Mouse (Mus musculus): ENCODE data around the gene Mdm1. TPM values are rescaled to one million over a fixed set of nuclear protein-coding genes. Genes with fewer than 3 reads are reported as not detected.

Mdm1 gene
- polyA plus RNA-seq, 1 experiment, result 3.4 TPM

GRCm38 (mm10) chr10:118103906-118104305 lies 37.7 kb upstream of the Mdm1 start:
- Histone ChIP-seq H3K4me3 (no peak overlapping the region), H3K27me3 (ENCODE audit: control insufficient read depth, insufficient read depth, insufficient read length) (no peaks in the 10 kb centered on the region), H3K79me2 (ENCODE audit: control insufficient read depth, insufficient read depth) (no peaks in the 10 kb centered on the region), H3K36me3 (ENCODE audit: control insufficient read depth, insufficient read depth) (no peaks in the 10 kb centered on the region), H3K4me2 (ENCODE audit: low read depth) (peak overlapping the region; percentile 65), H3ac (ENCODE audit: control insufficient read depth, insufficient read length) (no peak overlapping the region)
- TF ChIP-seq MYOG (IDR thresholded peaks at IDR 0.05; ENCODE audit: control insufficient read depth in 1 of 3, insufficient read depth in 1 of 3, insufficient read length in 2 of 3, low read depth in 2 of 3), result no peak
- TF ChIP-seq TCF12 (IDR thresholded peaks at IDR 0.05; ENCODE audit: insufficient read depth, poor library complexity, severe bottlenecking), result no peak
- TF ChIP-seq CEBPB (IDR thresholded peaks at IDR 0.05; ENCODE audit: insufficient read depth, poor library complexity, severe bottlenecking), result no peak
- no peak for TF ChIP-seq MAX (IDR thresholded peaks at IDR 0.05; ENCODE audit: low read depth)
- TF ChIP-seq MYOD1 (IDR thresholded peaks at IDR 0.05; ENCODE audit: control insufficient read depth in 1 of 3, insufficient read length in 2 of 3, low read depth in 2 of 3), result no peak
- no peak for TF ChIP-seq REST (IDR thresholded peaks at IDR 0.05; ENCODE audit: insufficient read depth, insufficient read length)

- no peak for TF ChIP-seq TCF3 (IDR thresholded peaks at IDR 0.05; ENCODE audit: insufficient read length, low read depth)
- no peak for TF ChIP-seq USF1 (IDR thresholded peaks at IDR 0.05; ENCODE audit: low read depth)
- no peak for TF ChIP-seq MYOD1 (IDR thresholded peaks at IDR 0.05; ENCODE audit: control insufficient read depth in 1 of 3, insufficient read length in 2 of 3, low read depth in 2 of 3)
- TF ChIP-seq MAX (IDR thresholded peaks at IDR 0.05; ENCODE audit: low read depth), result no peak
- no peak for TF ChIP-seq TCF12 (IDR thresholded peaks at IDR 0.05; ENCODE audit: insufficient read depth, poor library complexity, severe bottlenecking)
- no peak for TF ChIP-seq CEBPB (IDR thresholded peaks at IDR 0.05; ENCODE audit: insufficient read depth, poor library complexity, severe bottlenecking)
- no peak for TF ChIP-seq MYOG (IDR thresholded peaks at IDR 0.05; ENCODE audit: control insufficient read depth in 1 of 3, insufficient read depth in 1 of 3, insufficient read length in 2 of 3, low read depth in 2 of 3)
- no peak for TF ChIP-seq POLR2AphosphoS2 (IDR thresholded peaks at IDR 0.05; ENCODE audit: insufficient read length, low read depth)
- TF ChIP-seq REST (IDR thresholded peaks at IDR 0.05; ENCODE audit: insufficient read depth, insufficient read length), result no peak
- H3K4me3 ChIP-seq, result no peak overlapping the region
- no peaks in the 10 kb centered on the region for H3K27me3 ChIP-seq (ENCODE audit: control insufficient read depth, insufficient read depth, insufficient read length)
- no peak overlapping the region for H3K4me2 ChIP-seq (ENCODE audit: low read depth)
- H3ac ChIP-seq (ENCODE audit: control insufficient read depth, insufficient read length), result no peak overlapping the region
- no peaks in the 10 kb centered on the region for H3K36me3 ChIP-seq (ENCODE audit: control insufficient read depth, insufficient read depth)
- H3K79me2 ChIP-seq (ENCODE audit: control insufficient read depth, insufficient read depth), result no peaks in the 10 kb centered on the region
These were observed 34.6 kb upstream of the Mdm1 start for GRCm38 (mm10) chr10:118107031-118107430.

- no peak overlapping the region for H3ac ChIP-seq (ENCODE audit: control insufficient read depth, insufficient read length)
- no peaks in the 10 kb centered on the region for H3K36me3 ChIP-seq (ENCODE audit: control insufficient read depth, insufficient read depth)
- H3K79me2 ChIP-seq (ENCODE audit: control insufficient read depth, insufficient read depth), result no peaks in the 10 kb centered on the region
- H3K27me3 ChIP-seq (ENCODE audit: control insufficient read depth, insufficient read depth, insufficient read length), result no peaks in the 10 kb centered on the region
- H3K4me2 ChIP-seq (ENCODE audit: low read depth), result no peak overlapping the region
- TF ChIP-seq TCF12 (IDR thresholded peaks at IDR 0.05; ENCODE audit: insufficient read depth, poor library complexity, severe bottlenecking), result no peak
- TF ChIP-seq MAX (IDR thresholded peaks at IDR 0.05; ENCODE audit: low read depth), result no peak
- no peak for TF ChIP-seq POLR2A (IDR thresholded peaks at IDR 0.05; ENCODE audit: insufficient read length, low read depth)
- no peak for TF ChIP-seq REST (IDR thresholded peaks at IDR 0.05; ENCODE audit: insufficient read depth, insufficient read length)
- TF ChIP-seq MYOD1 (IDR thresholded peaks at IDR 0.05; ENCODE audit: control insufficient read depth in 1 of 3, insufficient read length in 2 of 3, low read depth in 2 of 3), result no peak
- TF ChIP-seq SRF (IDR thresholded peaks at IDR 0.05; ENCODE audit: control insufficient read depth, insufficient read length, low read depth), result no peak
- no peak for TF ChIP-seq POLR2AphosphoS2 (IDR thresholded peaks at IDR 0.05; ENCODE audit: insufficient read length, low read depth)
- no peak for TF ChIP-seq CEBPB (IDR thresholded peaks at IDR 0.05; ENCODE audit: insufficient read depth, poor library complexity, severe bottlenecking)
- no peak for TF ChIP-seq USF1 (IDR thresholded peaks at IDR 0.05; ENCODE audit: low read depth)
- TF ChIP-seq E2F4 (IDR thresholded peaks at IDR 0.05; ENCODE audit: insufficient read depth), result no peak
- TF ChIP-seq TCF3 (IDR thresholded peaks at IDR 0.05; ENCODE audit: insufficient read length, low read depth), result no peak
- no peak for TF ChIP-seq MYOG (IDR thresholded peaks at IDR 0.05; ENCODE audit: control insufficient read depth in 1 of 3, insufficient read depth in 1 of 3, insufficient read length in 2 of 3, low read depth in 2 of 3)
- no peak overlapping the region for H3K4me3 ChIP-seq
These were observed 31.3 kb upstream of the Mdm1 start for GRCm38 (mm10) chr10:118110006-118110920.

GRCm38 (mm10) chr10:118110921-118111301 lies 30.7 kb upstream of the Mdm1 start:
- no peak overlapping the region for H3ac ChIP-seq (ENCODE audit: control insufficient read depth, insufficient read length)
- TF ChIP-seq MYOG (IDR thresholded peaks at IDR 0.05; ENCODE audit: control insufficient read depth in 1 of 3, insufficient read depth in 1 of 3, insufficient read length in 2 of 3, low read depth in 2 of 3) (no peak), SRF (IDR thresholded peaks at IDR 0.05; ENCODE audit: control insufficient read depth, insufficient read length, low read depth) (no peak), TCF3 (IDR thresholded peaks at IDR 0.05; ENCODE audit: insufficient read length, low read depth) (no peak), E2F4 (IDR thresholded peaks at IDR 0.05; ENCODE audit: insufficient read depth) (no peak), REST (IDR thresholded peaks at IDR 0.05; ENCODE audit: insufficient read depth, insufficient read length) (no peak), POLR2AphosphoS2 (IDR thresholded peaks at IDR 0.05; ENCODE audit: insufficient read length, low read depth) (no peak), MAX (IDR thresholded peaks at IDR 0.05; ENCODE audit: low read depth) (no peak), POLR2A (IDR thresholded peaks at IDR 0.05; ENCODE audit: insufficient read length, low read depth) (no peak), USF1 (IDR thresholded peaks at IDR 0.05; ENCODE audit: low read depth) (no peak), TCF12 (IDR thresholded peaks at IDR 0.05; ENCODE audit: insufficient read depth, poor library complexity, severe bottlenecking) (no peak), CEBPB (IDR thresholded peaks at IDR 0.05; ENCODE audit: insufficient read depth, poor library complexity, severe bottlenecking) (no peak), MYOD1 (IDR thresholded peaks at IDR 0.05; ENCODE audit: control insufficient read depth in 1 of 3, insufficient read length in 2 of 3, low read depth in 2 of 3) (no peak)
- no peaks in the 10 kb centered on the region for H3K79me2 ChIP-seq (ENCODE audit: control insufficient read depth, insufficient read depth)
- H3K36me3 ChIP-seq (ENCODE audit: control insufficient read depth, insufficient read depth), result no peaks in the 10 kb centered on the region
- H3K4me2 ChIP-seq (ENCODE audit: low read depth), result no peak overlapping the region
- H3K4me3 ChIP-seq, result no peak overlapping the region
- no peaks in the 10 kb centered on the region for H3K27me3 ChIP-seq (ENCODE audit: control insufficient read depth, insufficient read depth, insufficient read length)

All from myocyte (in vitro differentiated cells).